Mouse (Mus musculus) intestine, embryonic 14.5 days (tissue): ENCODE data around the gene Tuba1b. TPM values are rescaled to one million over a fixed set of nuclear protein-coding genes. Genes with fewer than 3 reads are reported as not detected.
"Not testable (repeated sequence)": the region's sequence is repeated elsewhere in the genome, so short reads cannot be mapped to it uniquely, and the experiment has no call there.

Experiments
- ATAC-seq: fragments of 200-750 bp; cut with Nextera tagmentation; replicated peaks from 2 replicates; pipeline ENCODE4 v1.8.0; 2017; ENCODE audit warnings: low read depth, moderate number of reproducible peaks, moderate TSS enrichment, moderate library complexity; ENCODE audit not compliant: low FRiP score, low TSS enrichment
- DNase-seq: peaks from one replicate; pipeline ENCODE4 v3.0.0-alpha.2; 2018; ENCODE audit warnings: low spot score
- H3K27ac ChIP-seq: fragments of 300-500 bp; sonication (generic); 2 replicates; pipeline ENCODE4 v1.5.1; 2014; ENCODE audit warnings: low read depth, mild to moderate bottlenecking, control low read depth
- H3K27me3 ChIP-seq: fragments of 300-500 bp; sonication (generic); replicated peaks from 2 replicates; pipeline ENCODE4 v1.6.1; 2014; ENCODE audit warnings: low read length, control low read depth; ENCODE audit not compliant: control insufficient read depth, insufficient read depth
- H3K36me3 ChIP-seq: fragments of 300-500 bp; sonication (generic); 2 replicates; pipeline ENCODE4 v1.6.1; 2014; ENCODE audit warnings: low read length, control low read depth; ENCODE audit not compliant: control insufficient read depth, insufficient read depth
- H3K4me1 ChIP-seq: fragments of 300-500 bp; sonication (generic); replicated peaks from 2 replicates; pipeline ENCODE4 v1.6.1; 2014; ENCODE audit warnings: low read length, control low read depth, mixed read lengths; ENCODE audit not compliant: control insufficient read depth, insufficient read depth
- H3K4me2 ChIP-seq: fragments of 300-500 bp; sonication (generic); 2 replicates; pipeline ENCODE4 v1.6.1; 2014; ENCODE audit warnings: low read length
- H3K4me3 ChIP-seq: fragments of 300-500 bp; sonication (generic); 2 replicates; pipeline ENCODE4 v1.5.1; 2014; ENCODE audit warnings: low read depth, low read length, control low read depth, mixed read lengths
- H3K9ac ChIP-seq: fragments of 300-500 bp; sonication (generic); 2 replicates; pipeline ENCODE4 v1.6.1; 2014; ENCODE audit warnings: mild to moderate bottlenecking, low read length
- H3K9me3 ChIP-seq: fragments of 300-500 bp; sonication (generic); 2 replicates; pipeline ENCODE4 v1.6.1; 2016; ENCODE audit warnings: low read length, control low read depth; ENCODE audit not compliant: control insufficient read depth
- WGBS: fragments of 180-500 bp; shearing (Covaris S2); extraction: QIAGEN DNeasy Blood & Tissue Kit; methylation state at CpG from one replicate; pipeline ENCODE4 v1.1.7; 2014; 5-methylcytosine and 5-hydroxymethylcytosine counted together
- polyA plus RNA-seq: library from polyadenylated mRNA; unstranded; fragments of >200 nt; fragmentation: Nextera tagmentation; extraction: Ambion mirVana; gene quantifications from 2 replicates; pipeline ENCODE4 v1.2.1, GENCODE M21; 2014

Gene Tuba1b
- polyA plus RNA-seq, 1 experiment from 2014 or later = 1,667 TPM

DNA sequence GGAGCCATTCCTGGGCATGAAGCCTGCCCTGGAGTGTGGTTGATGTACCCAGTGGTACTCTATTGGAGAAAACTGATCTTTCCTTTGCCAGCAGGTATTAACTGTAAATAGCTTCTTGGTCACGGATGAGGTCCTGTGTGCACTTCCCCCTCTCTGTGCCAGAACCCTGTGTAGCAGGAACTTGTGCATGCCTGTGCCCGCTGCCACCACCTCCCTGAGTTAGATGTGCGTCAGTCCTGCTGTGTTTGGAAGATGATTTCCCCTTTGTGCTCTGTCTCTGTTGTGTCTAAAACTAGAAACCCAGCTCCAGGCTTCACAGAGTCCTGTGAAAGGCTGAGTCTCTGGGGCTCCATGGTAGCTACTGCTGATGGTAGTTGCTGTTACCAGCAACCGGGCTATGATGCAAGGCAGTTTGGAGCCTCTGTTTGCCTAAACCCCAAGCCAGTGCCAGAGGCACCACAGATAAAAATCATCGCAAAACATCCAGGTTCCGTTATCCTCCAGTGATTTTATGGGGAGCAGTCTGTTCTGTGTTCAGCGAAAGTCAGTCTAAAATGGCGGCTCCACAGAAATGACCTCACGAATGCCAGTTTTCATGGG lies 38.8 kb upstream of the Tuba1b start:
- no peaks in the 10 kb centered on the region for H3K27me3 ChIP-seq
- no peaks in the 10 kb centered on the region for H3K9me3 ChIP-seq
- DNase-seq (no peak), ATAC-seq (no peak)
- peaks cover 32% of the 10 kb centered on the region for H3K4me1 ChIP-seq
- H3K27ac ChIP-seq = no peak overlapping the region
- no peak overlapping the region for H3K4me3 ChIP-seq
- 85% methylated on average over 9 of the region's 9 CpGs for WGBS
- no peak overlapping the region for H3K4me2 ChIP-seq
- H3K9ac ChIP-seq = no peak overlapping the region
- no peaks in the 10 kb centered on the region for H3K36me3 ChIP-seq

DNA sequence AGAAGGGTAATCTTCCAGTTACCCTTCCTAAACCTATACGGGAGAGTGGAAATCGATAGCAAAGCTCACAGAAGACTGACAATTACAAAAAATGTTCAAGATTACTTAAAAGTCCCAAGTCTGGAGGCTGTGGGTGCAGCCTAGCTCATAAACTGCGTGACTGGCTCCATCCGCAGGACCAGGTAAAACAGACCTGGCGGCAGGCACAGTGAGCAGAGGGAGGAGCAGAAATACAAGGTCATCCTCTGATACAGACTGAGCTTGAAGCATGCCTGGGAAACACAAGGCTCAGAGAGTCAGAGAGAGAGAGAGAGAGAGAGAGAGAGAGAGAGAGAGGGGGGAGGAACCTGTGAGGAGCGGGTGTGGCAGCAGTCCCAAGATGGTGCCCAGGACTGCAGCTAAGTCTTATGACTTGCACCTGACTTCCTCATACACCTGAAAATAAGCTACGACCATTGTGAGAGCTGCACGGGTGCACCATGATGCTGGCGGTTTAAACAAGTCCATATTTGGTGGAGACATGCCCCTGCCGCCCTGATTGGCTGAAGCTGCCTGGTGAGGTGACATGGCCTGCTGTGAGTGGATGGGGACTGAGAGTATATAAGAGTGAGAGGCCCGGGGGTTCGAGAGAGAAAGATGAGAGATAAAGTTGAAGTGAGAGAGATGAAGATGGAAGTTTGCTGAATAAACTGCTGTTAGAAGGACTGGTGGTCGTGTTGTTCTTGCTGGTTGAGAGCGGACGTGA lies 37.4 kb upstream of the Tuba1b start:
- H3K27ac ChIP-seq, H3K9me3 ChIP-seq, ATAC-seq, H3K4me3 ChIP-seq, H3K4me2 ChIP-seq, DNase-seq, H3K36me3 ChIP-seq, H3K9ac ChIP-seq, H3K27me3 ChIP-seq: not testable (repeated sequence)
- WGBS = 74% methylated on average over 15 of the region's 15 CpGs
- peaks cover 22% of the 10 kb centered on the region for H3K4me1 ChIP-seq

- 34% methylated on average over 4 of the region's 4 CpGs for WGBS
- no peaks in the 10 kb centered on the region for H3K27me3 ChIP-seq
- ATAC-seq = no peak
- H3K4me2 ChIP-seq = no peak overlapping the region
- H3K9ac ChIP-seq = no peak overlapping the region
- H3K9me3 ChIP-seq = no peaks in the 10 kb centered on the region
- DNase-seq = no peak
- H3K27ac ChIP-seq = no peak overlapping the region; the same call in 1 of the 2 replicates
- peaks cover 22% of the 10 kb centered on the region for H3K4me1 ChIP-seq
- no peaks in the 10 kb centered on the region for H3K36me3 ChIP-seq
- no peak overlapping the region for H3K4me3 ChIP-seq
Measured at GRCm38 (mm10) chr15:98971111-98971510, 36.7 kb upstream of the Tuba1b start.

DNA sequence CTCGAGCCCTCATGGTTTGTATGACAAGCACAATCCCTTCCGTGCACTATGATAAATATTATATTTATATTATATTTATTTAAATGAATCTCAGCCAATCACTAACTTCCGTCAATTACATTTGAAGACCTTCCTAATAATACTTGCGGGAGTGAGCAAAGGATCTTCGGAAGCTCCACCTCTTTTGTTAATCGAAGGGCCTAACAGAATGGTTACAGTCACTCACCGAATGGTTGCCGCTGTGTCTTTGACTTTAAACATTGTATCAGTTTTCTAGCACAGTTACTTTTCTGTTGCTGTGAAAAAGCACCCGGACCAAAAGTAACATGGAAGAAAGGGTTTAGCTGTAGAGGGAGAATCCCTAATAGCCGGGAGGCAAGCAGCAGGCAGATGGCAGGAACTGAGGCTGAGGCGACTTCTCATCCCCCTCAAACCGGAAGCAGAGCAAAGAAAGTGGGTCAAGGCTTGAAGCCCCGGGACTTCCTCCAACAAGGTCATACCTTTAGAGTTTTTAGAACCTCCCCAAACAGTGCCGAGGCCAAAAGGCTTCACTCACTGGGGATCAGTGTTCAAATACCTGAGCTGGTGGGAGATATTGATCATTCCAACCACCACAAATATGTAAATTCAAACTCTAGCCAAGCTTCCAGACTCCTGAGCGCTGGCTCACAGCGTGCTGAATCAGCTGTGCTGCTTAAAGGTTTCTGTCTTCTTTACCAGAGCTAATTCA lies 35.2 kb upstream of the Tuba1b start:
- peaks cover 22% of the 10 kb centered on the region for H3K4me1 ChIP-seq
- H3K27me3 ChIP-seq = no peaks in the 10 kb centered on the region
- no peaks in the 10 kb centered on the region for H3K36me3 ChIP-seq
- 23% methylated on average over 16 of the region's 16 CpGs for WGBS
- H3K4me2 ChIP-seq = peak overlapping the region; percentile 36
- no peak overlapping the region for H3K4me3 ChIP-seq
- no peak for DNase-seq
- ATAC-seq = peak; percentile 5; the same call in 1 of the 2 replicates
- H3K9me3 ChIP-seq = no peaks in the 10 kb centered on the region
- H3K9ac ChIP-seq = no peak overlapping the region
- peak overlapping the region; percentile 68 for H3K27ac ChIP-seq

DNA sequence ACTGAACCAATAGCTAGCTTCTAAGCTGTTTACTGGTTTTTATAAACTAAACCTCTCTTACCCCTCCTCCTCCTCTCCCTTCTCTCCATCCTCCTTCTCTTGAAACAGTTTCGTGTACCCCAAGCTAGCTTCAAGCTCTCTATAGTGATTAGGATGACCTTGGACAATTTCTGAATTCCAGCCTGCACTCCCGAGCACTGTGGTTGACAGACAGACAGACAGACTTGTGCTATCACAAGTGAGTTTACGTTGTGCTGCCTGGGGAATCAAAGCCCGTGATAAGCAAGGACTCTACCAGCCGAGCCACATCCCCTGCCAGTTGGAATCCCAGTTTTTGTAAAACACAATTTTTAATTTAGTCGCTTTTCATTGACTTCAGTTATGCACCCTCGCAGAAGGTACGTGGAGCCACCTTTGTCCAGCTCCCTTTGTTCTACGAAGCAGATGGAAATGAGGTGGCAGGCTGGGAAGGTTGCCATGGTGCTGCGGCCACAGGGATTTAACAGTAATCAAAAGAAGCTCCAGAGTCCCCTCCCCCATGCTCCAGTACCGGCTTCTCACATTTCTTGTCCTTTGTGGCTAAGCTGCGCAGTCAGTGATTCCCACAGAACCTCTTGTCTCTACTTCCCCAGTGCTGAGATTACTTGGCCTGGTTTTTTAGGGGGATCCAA lies 34.5 kb upstream of the Tuba1b start:
- Histone ChIP-seq H3K27me3 (no peaks in the 10 kb centered on the region), H3K27ac (peak overlapping the region; percentile 68), H3K9me3 (no peaks in the 10 kb centered on the region), H3K36me3 (no peaks in the 10 kb centered on the region), H3K4me1 (peaks cover 22% of the 10 kb centered on the region), H3K4me3 (no peak overlapping the region), H3K9ac (peak overlapping the region; percentile 25; the same call in 1 of the 2 replicates), H3K4me2 (peak overlapping the region; percentile 36)
- peak; percentile 64; the same call in 1 of the 2 replicates for ATAC-seq
- 13% methylated on average over 12 of the region's 12 CpGs for WGBS
- DNase-seq = peak; percentile 70

- no peak for ATAC-seq
Measured at GRCm38 (mm10) chr15:98959531-98959930, 25.2 kb upstream of the Tuba1b start.

DNA sequence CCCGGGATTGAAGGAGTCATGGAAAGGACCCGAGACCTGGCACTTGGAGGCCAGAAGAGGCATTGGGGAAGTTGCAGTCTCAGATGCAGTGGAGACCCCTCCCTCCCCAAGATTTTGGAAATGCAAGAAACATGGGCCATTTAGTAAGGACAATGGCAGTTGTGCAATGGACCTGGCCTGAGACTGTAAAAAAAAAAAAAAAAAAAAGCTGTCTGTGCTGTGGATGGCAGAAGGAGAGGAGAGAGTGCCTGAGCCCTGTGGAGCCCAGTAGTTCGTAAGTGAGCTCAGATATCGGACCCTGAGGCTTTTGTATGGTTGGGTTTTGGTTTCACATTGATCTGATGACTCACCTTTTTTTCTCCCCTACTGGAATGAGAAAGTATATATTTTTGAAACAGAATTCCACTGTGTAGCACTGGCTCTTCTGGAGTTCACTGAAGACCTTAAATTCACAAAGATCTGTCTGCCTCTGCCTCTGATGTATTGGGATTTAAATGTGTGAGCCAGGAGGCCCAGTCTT lies 24.6 kb upstream of the Tuba1b start:
- Histone ChIP-seq H3K9ac (no peak overlapping the region), H3K36me3 (no peaks in the 10 kb centered on the region), H3K9me3 (0 out of 2 replicates have a peak, but pooled peaks cover 2% of the 10 kb centered on the region), H3K4me3 (no peak overlapping the region), H3K27ac (no peak overlapping the region), H3K4me1 (peaks cover 8% of the 10 kb centered on the region; the same call in 1 of the 2 replicates), H3K27me3 (no peaks in the 10 kb centered on the region), H3K4me2 (no peak overlapping the region)
- DNase-seq = no peak
- 89% methylated on average over 4 of the region's 4 CpGs for WGBS
- no peak for ATAC-seq

More at GRCm38 (mm10) chr15:98959531-98959930, 25.2 kb upstream of the Tuba1b start:
- H3K36me3 ChIP-seq = no peaks in the 10 kb centered on the region
- no peak overlapping the region for H3K9ac ChIP-seq
- no peak for DNase-seq
- H3K4me2 ChIP-seq = no peak overlapping the region
- H3K27me3 ChIP-seq = no peaks in the 10 kb centered on the region
- WGBS = 71% methylated on average over 3 of the region's 3 CpGs
- H3K4me1 ChIP-seq = peaks cover 3% of the 10 kb centered on the region; the same call in 1 of the 2 replicates
- H3K27ac ChIP-seq = no peak overlapping the region
- H3K4me3 ChIP-seq = no peak overlapping the region
- 0 out of 2 replicates have a peak, but pooled peaks cover 2% of the 10 kb centered on the region for H3K9me3 ChIP-seq

GRCm38 (mm10) chr15:98957475-98957874 lies 23.1 kb upstream of the Tuba1b start:
- no peak for DNase-seq

More at GRCm38 (mm10) chr15:98957475-98957874, 23.1 kb upstream of the Tuba1b start:
- ATAC-seq = no peak
- Histone ChIP-seq H3K27ac (no peak overlapping the region), H3K4me1 (peaks cover 9% of the 10 kb centered on the region; the same call in 1 of the 2 replicates), H3K9me3 (no peaks in the 10 kb centered on the region), H3K4me3 (no peak overlapping the region), H3K9ac (no peak overlapping the region), H3K36me3 (no peaks in the 10 kb centered on the region), H3K4me2 (no peak overlapping the region), H3K27me3 (no peaks in the 10 kb centered on the region)
- WGBS = 72% methylated on average over 5 of the region's 5 CpGs
